Mouse (Mus musculus): ENCODE results near the gene Zfp563.
A peak's percentile ranks its signal among the peaks of the same experiment; 100 is the strongest.

The Zfp563 gene

DNA sequence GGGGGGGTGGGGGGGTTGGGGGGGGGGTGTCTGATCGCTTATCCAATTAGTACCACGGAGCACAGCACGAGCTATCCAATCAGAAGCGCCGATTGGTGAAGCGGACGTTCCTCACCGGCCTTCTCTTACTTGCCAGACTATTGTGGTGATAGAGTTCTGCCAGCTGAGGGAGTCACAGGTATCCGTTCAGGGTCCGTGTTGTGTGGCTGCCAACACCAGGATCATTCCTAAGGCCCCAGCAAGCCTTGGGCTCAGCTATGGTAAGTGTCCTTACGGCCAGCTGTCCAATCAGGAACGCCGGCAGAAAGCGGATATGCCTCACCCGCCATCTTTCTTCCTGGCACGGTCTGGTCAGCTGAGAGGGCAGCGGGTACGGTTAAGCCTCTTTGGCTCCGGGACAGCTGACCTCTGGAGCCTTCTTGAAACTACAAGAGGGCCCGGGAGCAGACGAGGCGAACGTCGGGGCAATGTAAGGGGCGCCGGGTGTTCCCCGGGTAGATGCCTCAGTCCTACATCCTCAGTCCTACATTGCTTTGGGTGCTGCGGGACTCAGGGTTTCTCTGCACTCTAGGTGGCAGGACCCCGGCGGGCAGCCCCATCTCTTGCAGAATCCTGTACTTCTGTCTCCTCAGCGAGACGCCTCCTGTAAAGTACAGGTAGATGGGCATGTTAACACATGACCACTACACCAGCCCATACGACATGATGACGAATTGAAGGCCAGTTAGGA is at the start of gene Zfp563:
TSS of gene Zfp563 (plus strand) at position 91 of the 730 bp plus-strand sequence.
- peak; percentile 79 for DNase-seq (ENCODE audit: low spot score)

GRCm38 (mm10) chr17:33058791-33059190 is 30.3 kb upstream of the Zfp563 start:
- DNase-seq (ENCODE audit: low spot score) = no peak

- DNase-seq (ENCODE audit: low spot score) = no peak
These were observed 26.1 kb upstream of the Zfp563 start for GRCm38 (mm10) chr17:33063001-33063400.

DNA sequence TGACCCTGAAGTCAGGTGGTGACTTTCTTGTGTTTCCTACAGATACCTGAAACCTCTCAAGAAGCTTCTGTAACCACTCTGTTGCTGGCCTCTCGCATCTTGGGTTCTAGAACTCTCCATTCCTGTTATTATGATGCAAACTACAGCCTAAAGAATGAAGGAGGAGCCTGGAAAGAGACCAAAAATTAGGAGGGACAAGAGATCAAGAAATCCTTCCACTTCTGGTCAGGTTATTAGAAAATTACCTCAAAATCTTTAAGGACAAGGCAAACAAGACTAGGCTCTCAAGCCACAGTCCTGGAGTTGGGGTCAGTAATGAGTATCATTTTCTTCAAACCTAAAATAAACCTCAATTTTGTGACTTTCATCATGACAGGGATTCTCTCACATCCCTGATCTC is 21.2 kb upstream of the Zfp563 start, which contains the start of gene 4921501E09Rik:
TSS of gene 4921501E09Rik (minus strand) at position 101 of the 400 bp plus-strand sequence.
- DNase-seq (ENCODE audit: low spot score) = no peak

DNA sequence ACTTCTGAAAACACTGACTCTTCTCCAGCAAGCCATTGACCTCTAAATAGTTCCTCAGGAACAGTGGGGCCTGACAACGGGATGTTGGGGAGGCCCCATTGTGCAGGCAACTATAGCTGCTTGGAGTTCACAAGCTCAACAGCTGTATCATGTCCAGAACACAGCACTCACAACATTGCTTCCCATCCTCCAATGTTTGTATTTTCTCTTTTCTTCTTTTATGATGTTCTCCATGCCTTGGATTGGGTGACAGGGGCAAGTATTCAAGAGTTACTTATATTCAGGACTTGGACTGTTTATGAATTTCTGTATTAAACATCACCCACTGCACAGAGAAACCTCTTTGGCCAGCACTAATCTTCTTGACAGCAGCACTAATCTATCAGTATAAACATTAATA is 2.5 kb downstream of the Zfp563 start:
- no peak for DNase-seq (ENCODE audit: low spot score)

DNA sequence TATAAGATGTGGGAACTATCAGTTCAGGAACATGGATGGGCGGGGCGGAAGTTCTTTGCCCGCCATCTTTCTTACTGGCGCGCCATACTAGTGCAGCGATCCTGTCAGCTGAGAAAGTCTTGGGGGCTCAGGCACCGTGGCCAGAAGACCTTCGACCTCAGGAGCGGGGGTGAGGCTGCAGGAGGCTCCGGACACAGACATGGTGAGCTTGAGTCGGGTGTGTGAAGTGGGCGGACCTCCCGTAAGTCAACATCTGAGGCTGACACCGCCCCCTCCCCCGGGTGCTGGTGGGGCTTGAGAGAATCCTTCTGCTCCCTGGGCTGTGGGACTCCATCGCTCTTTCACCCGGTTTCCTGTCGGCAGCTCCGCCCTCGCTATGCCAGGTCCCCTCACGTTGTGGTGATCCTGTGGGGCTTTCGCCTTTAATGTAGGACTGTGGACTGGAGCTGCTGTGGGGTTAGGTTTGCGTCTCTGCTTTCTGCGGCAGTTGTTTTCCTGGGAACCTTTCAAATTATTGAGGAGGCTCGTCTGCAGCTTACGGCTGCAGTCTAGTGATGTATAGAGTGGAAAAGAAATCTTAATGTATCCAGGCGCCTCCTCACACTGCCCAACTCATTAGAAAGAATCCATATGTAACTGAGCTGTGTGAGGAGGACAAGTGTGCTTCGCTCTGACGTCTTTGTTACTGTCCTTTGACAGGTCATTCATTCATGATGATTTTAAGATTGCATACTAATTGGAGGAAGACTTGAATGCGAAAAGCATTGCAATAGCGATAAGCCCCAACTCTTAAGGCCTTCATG is 3.5 kb downstream of the Zfp563 start:
- peak; percentile 58 for DNase-seq (ENCODE audit: low spot score)

DNA sequence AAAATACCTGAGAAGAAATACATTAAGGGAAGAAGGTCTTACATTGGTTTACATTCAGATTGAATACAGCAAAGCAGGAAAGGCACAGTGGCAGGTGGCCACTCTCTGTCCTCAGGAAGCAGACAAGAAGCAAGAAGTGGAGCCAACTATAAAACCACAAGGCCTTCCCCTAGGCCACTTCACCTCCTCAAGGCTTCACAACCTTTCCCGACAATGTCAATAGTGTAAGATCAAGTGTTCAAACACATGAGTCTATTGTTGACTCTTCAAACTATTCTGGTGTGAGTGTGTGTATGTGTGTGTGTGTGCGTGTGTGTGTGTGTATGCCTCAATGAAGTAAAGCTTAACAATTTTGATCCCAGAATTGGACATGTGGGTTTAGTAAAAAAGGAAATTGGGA is 8.3 kb downstream of the Zfp563 start:
- no peak for DNase-seq (ENCODE audit: low spot score)

DNA sequence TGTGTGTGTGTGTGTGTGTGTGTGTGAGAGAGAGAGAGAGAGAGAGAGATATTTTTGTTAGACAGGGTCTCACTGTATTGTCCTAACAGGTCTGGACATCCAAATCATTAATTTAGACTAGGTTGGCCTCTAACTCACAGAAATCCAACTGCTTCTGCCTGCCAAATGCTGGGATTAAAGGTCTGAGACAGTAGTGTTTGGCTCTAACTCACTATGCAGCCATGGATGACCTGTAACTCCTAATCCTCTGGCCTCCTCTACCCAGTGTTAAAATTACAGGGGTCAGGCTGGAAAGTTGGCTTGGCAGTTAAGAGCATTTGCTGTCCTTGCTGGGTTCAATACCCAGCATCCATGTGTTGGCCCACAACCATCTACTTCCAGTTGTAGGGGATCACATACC is 35.4 kb downstream of the Zfp563 start:
- no peak for DNase-seq (ENCODE audit: low spot score)

DNA sequence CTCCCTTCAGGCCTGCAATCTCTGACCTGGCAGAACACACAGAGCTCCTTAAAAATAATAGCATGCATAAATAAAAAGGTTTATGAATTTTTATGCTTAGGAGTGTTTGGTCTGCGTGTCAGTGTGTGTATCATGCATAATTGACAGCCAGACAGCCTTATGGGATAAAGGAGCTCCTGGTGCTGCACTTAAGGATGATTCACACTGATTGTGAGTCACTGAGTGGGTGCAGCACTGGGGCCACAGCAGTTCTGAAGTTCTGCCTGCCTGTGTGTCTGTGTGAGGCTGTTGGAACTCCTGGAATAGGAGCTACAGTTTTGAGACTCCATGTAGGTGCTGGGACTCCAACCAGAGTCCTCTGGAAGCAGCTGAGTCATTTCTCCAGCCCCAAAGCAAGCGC is 37.1 kb downstream of the Zfp563 start:
- DNase-seq (ENCODE audit: low spot score) = no peak

DNA sequence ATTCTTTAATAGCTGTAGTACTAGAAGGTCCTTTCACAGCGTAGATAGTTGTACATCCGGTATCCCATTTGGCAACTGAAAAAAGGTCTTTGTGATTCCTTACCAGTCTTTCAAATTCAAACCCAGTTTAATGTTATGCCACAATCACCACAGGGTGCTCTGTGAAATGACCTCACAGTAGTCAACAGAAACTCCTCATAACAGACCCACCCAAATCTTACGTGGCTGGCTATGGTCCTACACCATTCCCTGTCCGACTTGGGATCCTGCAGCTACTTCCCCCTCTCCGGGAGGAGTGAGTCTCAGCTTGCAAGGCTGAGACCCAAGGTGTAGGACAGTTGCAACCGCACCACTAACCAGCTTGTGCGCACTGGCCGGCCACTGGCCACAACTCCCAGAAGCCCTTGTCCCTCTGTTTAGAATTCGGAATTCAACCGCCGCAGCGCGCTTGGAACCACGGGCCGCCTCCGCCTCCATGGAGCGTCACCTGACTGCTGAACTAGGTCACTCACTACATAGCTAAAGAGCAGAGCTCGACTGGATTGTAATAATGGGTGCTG is 50.2 kb downstream of the Zfp563 start, which contains the start of gene Morc2b:
TSS of gene Morc2b (minus strand) at position 423 of the 560 bp plus-strand sequence.
- no peak for DNase-seq (ENCODE audit: low spot score)

All from T-cell, adult 2 months (primary cell).